Mouse (Mus musculus): ENCODE data around the gene Akap3.

The Akap3 gene

GRCm38 (mm10) chr6:126852881-126853280 is at the start of gene Akap3:
Gene Akap3, plus strand, starts transcription at chr6:126853098.
- in situ Hi-C loops (cut with MboI, MseI) = no loop called here

GRCm38 (mm10) chr6:126806783-126807182 is 46.1 kb upstream of the Akap3 start:
- in situ Hi-C loops (cut with MboI, MseI) = no loop called here

- in situ Hi-C loops (cut with MboI, MseI) = no loop called here
These were observed 44.8 kb upstream of the Akap3 start for GRCm38 (mm10) chr6:126808134-126808533.

GRCm38 (mm10) chr6:126808561-126808960 is 44.3 kb upstream of the Akap3 start:
- in situ Hi-C loops (cut with MboI, MseI) = no loop called here

GRCm38 (mm10) chr6:126811481-126811880 is 41.4 kb upstream of the Akap3 start:
- in situ Hi-C loops (cut with MboI, MseI) = loop anchor here (10.0 kb wide), 1 partner anchor 223 kb away; no protein-coding TSS in a partner anchor

GRCm38 (mm10) chr6:126815206-126815750 is 37.6 kb upstream of the Akap3 start:
- in situ Hi-C loops (cut with MboI, MseI) = loop anchor here (10.0 kb wide), 1 partner anchor 220 kb away; no protein-coding TSS in a partner anchor

GRCm38 (mm10) chr6:126816338-126816737 is 36.6 kb upstream of the Akap3 start:
- in situ Hi-C loops (cut with MboI, MseI) = loop anchor here (10.0 kb wide), 1 partner anchor 218 kb away; no protein-coding TSS in a partner anchor

- in situ Hi-C loops (cut with MboI, MseI) = no loop called here
These were observed 29.8 kb upstream of the Akap3 start for GRCm38 (mm10) chr6:126823087-126823486.

- in situ Hi-C loops (cut with MboI, MseI) = no loop called here
These were observed 16.3 kb upstream of the Akap3 start for GRCm38 (mm10) chr6:126836628-126837027.

GRCm38 (mm10) chr6:126848712-126849704 is 3.9 kb upstream of the Akap3 start, which contains the start of gene Ndufa9:
Gene Ndufa9, minus strand, starts transcription at chr6:126849136.
- in situ Hi-C loops (cut with MboI, MseI) = loop anchor here (5.0 kb wide), 1 partner anchor 98 kb away; no protein-coding TSS in a partner anchor

GRCm38 (mm10) chr6:126877118-126877517 is 24.2 kb downstream of the Akap3 start:
- in situ Hi-C loops (cut with MboI, MseI) = no loop called here

- in situ Hi-C loops (cut with MboI, MseI) = no loop called here
These were observed 54.5 kb downstream of the Akap3 start for GRCm38 (mm10) chr6:126907378-126907777.

GRCm38 (mm10) chr6:126907876-126908275 is 55.0 kb downstream of the Akap3 start:
- in situ Hi-C loops (cut with MboI, MseI) = no loop called here

GRCm38 (mm10) chr6:126910727-126911126 is 57.8 kb downstream of the Akap3 start:
- in situ Hi-C loops (cut with MboI, MseI) = loop anchor here (10.0 kb wide), 1 partner anchor 1744 kb away; no protein-coding TSS in a partner anchor

- in situ Hi-C loops (cut with MboI, MseI) = loop anchor here (10.0 kb wide), 1 partner anchor 1740 kb away; no protein-coding TSS in a partner anchor
These were observed 62.0 kb downstream of the Akap3 start for GRCm38 (mm10) chr6:126914928-126915327.

GRCm38 (mm10) chr6:126921111-126921881 is 68.4 kb downstream of the Akap3 start, which contains the start of gene Dyrk4:
Gene Dyrk4, minus strand, starts transcription at chr6:126921839.
- in situ Hi-C loops (cut with MboI, MseI) = no loop called here

Measured in regulatory T cell (primary cell).